Mouse (Mus musculus) A20 (cell line): Measurements from ENCODE around the gene Egln2.

Experiments used
- DNase-seq: peaks from one replicate; pipeline ENCODE4 v3.0.0-alpha.2; 2011; ENCODE audit warnings: low read depth, low spot score

Egln2 gene

GRCm38 (mm10) chr7:27133156-27133555 lies 33.4 kb downstream of the Egln2 start:
- no peak for DNase-seq

DNA sequence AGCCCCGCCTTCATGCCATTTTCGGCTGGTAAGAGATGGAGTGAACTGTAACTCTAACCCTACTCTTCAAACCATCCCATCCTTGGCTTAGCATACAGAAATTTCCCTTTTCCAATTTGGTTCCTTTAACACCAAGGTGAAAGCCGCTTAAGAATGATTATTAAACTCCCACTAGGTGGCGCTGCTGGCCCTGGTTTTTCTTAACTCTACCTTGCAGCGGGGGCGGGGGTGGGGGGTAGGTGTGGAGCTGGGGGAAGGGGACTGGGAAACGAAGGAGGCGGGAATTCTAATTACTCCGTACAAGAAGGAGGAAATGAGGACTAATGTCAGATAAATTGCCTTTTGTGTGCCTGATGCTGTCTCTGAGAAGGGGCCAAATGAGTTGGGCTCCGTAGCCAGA lies 34.0 kb downstream of the Egln2 start:
- DNase-seq, result peak; percentile 64

GRCm38 (mm10) chr7:27131387-27131786 lies 35.2 kb downstream of the Egln2 start:
- DNase-seq, result no peak

DNA sequence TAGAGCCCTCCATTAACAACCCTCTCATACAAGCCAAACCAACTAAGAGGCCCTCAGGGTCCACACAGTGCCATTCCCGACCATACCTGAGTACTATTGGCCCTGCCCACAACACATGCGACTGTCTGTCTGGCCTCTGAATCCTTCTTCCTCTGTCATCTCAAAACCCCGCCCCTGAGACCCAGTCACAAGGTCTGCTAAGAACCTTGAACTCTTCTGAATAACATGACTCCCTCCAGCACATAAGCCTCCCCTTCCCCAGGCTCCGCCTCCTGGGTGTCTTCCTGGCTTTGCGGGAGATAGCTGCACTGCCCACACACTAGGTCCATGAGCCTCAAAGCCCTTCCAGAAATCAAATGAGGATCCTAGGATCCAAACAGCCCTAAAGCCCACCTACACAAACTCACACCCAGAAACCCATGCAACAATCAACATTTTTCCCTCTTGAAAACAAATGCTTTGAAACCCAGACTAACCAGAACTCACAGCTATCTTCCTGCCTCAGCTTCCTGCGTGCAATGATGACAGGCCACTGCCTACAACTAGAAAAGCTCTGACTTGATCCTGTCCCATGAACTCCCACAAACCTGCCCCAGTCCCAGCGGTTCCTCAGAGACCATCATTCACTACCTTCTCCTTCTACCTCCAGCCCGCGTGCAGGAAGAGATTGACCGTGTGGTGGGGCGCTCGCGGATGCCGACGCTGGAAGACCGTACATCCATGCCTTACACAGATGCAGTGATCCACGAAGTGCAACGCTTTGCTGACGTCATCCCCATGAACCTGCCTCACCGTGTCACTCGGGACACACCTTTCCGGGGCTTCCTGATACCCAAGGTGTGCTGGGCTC lies 35.9 kb downstream of the Egln2 start:
- DNase-seq, result no peak

DNA sequence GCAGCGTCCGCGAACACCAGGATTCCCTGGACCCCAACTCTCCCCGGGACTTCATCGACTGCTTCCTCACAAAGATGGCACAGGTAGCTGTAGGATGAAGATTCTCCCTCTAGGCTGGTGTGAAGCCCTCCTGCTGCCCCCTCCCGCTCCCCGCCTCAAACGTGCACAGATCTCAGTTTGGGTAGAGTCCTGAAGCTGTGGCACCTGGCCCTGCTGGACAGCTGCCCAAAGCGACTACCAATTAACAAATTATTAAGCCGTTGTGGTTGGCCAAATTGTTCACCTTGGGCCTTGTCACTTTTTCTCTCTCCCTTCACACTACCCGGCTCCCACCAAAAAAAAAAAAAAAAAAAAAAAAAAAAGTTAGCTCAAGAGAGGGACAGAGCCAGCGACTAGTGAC lies 36.8 kb downstream of the Egln2 start:
- no peak for DNase-seq

DNA sequence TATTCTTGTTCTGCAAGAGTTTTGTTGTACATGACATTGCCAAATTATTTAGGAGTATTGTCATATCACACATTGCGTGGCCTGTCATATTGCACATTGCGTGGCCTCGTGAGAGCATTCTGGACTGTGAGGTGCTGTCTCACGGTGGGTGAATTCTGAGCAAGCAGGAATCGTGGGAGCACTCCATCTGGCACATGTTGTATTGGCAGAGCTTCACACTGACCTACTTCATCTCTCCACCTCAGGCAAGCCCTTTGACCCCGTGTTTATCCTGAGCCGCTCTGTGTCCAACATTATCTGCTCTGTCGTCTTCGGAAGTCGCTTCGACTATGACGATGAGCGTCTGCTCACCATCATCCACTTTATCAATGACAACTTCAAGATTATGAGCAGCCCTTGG lies 37.7 kb downstream of the Egln2 start:
- no peak for DNase-seq

- DNase-seq, result peak; percentile 43
These were observed 38.4 kb downstream of the Egln2 start for GRCm38 (mm10) chr7:27128162-27128561.

- no peak for DNase-seq
These were observed 41.6 kb downstream of the Egln2 start for GRCm38 (mm10) chr7:27124969-27125368.

- DNase-seq, result no peak
These were observed 42.2 kb downstream of the Egln2 start for GRCm38 (mm10) chr7:27124305-27124832.

GRCm38 (mm10) chr7:27119676-27120075 lies 46.9 kb downstream of the Egln2 start, which contains the start of gene Cyp2f2:
TSS of gene Cyp2f2 (plus strand) at chr7:27119909.
- no peak for DNase-seq

- no peak for DNase-seq
These were observed 48.5 kb downstream of the Egln2 start for GRCm38 (mm10) chr7:27118033-27118511.

DNA sequence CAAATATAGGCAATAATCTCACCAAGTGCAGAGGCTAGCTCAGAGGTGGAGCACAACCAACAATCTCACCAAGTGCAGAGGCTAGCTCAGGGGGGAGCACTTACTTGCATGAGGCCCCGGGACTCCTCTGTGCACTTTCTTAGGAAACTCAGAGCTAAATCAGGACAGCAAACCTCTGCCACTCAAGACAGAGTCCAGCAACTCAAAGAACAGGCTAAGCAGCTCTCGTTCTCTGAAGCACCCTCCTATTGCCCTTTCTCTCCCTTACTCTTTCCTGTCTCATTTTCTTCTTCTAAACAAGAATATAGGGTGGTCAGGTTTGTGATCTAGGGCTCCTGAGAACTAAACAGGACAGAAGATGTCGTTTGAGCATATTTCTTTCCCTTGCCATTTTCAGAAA lies 54.6 kb downstream of the Egln2 start:
- no peak for DNase-seq

- no peak for DNase-seq
These were observed 55.6 kb downstream of the Egln2 start for GRCm38 (mm10) chr7:27111038-27111437.

GRCm38 (mm10) chr7:27110327-27110726 lies 56.3 kb downstream of the Egln2 start:
- DNase-seq, result no peak
